Mouse (Mus musculus): ENCODE data around the gene Jaml.
"Not testable (repeated sequence)": the region's sequence is repeated elsewhere in the genome, so short reads cannot be mapped to it uniquely, and the experiment has no call there.

The Jaml gene

DNA sequence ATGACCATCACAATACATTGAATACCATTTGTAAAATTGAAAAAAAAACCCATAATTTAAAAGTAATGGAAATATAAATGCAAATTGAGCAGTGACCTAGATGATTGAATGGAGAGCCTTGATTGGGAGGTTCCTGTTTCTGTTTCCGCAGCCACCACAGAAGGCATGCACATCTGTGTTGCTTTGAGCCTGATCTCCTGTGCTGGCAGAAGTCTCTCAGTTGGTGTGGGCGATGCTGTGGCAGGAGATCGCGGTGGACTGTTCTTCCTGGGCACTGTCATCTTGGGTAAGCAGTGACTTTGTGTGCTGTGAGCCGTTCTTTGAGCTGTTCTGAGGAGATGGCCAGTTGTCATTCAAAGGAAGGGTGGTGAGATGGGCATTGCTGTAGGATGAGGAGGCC lies at the start of gene Jaml:
Gene Jaml (plus strand): TSS at position 173 of the 400 bp plus-strand sequence.
- no peak for DNase-seq

DNA sequence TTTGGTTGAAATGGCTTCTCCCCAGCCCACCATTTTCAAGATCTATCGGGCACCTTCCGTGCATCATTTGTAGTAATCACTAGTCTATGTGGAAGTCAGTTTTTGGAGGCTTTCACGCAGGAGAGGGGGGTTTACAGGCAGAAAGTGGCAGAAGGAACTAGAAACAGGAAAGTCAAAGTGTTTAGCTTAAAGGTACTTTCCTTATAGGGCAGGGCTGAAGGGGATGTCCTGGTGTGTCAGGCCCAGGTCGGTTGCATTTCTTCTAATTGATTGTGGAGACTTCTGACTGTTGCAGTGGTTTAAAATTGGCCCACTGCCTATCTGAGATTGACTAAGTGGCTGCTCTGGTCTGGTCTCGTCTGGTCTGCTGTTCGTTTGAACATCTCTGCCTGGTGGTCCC lies 48.6 kb upstream of the Jaml start:
- no peak for DNase-seq

DNA sequence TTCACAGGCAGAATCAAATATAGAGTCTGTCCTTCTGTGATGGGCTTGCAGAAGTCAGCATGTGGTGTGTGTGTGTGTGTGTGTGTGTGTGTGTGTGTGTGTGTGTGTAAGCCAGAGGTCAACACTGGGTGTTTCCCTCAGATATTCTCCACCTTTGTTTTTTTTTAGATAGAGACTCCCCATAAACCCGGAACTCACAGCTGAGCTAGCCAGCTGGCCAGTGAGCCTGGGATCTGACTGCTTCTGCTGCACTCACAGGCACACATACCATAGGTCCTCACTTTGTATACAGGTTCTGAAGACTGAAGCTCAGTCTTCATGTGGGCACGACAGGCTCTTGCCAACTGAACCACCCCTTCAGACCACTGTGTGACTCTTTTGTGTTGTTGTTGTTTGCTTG lies 46.7 kb upstream of the Jaml start:
- no peak for DNase-seq

DNA sequence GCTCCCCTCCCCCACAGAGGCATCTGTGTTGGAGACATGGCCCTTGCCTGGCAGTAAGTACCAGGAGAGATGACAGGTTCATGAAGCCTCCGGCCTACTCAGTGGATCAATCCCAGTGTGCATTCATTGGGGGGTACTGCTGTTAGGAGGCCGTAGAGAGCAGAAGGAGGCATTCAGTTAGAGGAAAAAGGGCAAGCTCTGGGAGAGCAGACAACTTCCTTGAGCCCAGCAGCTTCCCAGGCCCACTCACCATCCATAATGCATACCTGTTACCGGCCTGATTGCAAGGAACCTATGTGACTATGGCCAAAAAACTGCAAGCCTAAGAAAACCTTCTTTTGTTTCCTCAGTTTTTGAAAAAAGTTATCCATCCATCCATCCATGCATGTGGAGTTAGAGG lies 44.5 kb upstream of the Jaml start:
- no peak for DNase-seq

DNA sequence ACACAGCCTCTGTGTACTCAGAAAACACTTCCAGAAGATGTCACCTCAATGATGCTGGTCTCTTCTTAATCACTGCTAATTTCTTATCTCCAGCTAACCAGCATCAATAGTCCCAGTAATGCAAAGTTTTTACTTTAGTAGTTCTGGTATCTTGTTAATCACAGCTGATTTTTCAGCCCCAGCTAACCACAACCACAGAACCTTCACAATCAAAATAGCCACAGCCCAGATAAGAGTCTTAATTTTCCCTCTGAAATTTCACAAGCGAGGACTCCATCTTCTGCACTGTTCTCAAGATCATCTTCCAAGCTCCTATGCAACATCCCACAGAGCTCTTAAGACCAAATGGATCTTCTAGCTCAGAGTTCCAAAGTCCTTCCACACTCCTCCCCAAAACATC lies 41.2 kb upstream of the Jaml start:
- not testable (repeated sequence) for DNase-seq

DNA sequence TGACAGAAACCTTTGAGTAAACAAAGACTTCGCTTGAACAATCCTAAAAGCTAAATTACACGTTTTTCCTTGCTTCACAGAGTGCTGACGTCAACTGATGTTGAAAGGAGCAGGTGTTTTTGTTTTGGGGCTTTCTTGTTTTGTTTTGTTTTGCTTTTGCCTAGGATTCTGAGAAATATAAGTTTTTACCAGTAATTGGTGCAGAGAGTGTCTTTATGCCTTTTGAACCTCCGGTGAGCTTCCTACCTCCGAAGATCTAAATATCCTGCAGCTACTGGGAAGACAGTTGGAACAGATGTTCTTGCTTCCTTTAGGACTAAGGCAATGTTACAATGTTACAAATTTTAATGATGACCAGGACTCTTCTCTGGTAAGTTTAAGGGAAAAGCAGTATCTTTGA lies 39.5 kb upstream of the Jaml start, which contains the start of gene Mpzl2:
Gene Mpzl2 (plus strand): TSS at position 301 of the 400 bp plus-strand sequence.
- no peak for DNase-seq

DNA sequence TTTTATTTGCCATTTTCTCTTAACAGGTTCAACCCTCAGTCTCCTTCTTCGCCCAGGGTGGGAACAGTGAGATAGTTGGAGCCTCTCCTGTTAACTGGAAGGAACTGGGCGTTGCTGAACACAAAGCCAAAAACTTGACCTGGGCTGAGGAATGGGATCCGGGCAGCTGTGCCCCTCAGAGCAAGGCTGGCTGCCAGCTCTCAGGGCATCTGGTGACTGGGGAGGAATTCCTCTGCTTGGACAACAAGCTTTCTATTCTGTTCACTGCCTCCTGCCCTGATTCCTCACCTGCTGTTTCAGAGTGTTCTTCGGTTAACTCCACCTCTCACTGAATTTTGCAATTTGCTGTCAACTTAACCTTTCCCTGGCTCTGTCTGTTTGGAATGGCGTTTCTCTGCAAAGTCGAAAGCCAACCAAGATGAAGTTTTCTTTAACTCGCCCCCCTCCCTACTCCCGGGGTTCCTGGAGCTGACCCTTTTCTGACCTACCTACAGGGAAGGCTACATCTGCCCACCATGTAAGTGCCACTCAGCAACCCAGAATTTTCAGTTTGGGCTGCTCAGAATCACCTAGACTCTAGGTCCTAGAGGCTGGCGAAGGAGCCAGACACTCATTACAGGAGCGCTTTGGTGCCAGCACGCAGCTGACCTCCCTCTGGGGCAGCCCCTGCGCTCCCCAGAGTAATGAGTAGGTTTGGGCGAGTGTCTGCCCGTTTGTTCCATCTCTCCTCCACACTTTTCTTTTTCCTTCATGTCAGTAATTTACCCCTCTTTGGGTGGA lies 38.7 kb upstream of the Jaml start:
- no peak for DNase-seq

DNA sequence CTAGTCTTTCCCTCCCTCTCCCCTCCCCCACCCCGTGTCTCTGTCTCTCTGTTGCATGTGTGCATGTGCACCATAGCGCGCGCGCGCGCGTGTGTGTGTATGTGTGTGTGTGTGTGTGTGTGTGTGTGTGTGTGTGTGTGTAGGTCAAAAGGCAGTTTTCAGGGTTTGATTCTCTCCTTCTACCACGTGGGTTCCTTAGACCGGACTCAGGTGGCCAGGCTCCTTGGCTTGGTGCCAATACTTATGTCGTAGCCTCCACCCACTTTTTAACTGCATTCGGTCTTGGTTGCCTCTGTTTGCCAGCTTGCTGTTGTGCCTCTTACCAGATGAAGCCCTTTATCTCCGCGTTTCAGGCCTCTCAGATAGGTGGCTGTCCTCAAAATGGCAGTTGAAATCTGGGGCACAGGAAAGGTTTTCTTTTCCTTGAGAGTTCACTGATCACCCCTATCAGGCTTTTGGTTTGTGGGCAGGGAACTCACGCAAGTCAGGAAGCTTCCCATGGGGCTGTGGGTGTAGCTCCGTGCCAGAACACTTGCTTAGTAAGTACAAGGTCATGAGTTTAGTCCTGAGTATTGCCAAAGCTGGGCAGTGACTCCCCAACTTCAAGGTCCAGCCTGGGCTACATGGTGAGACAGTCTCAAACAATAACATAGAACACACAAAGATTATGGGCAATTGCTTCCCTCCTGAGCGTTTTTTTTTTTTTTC lies 37.7 kb upstream of the Jaml start:
- no peak for DNase-seq

DNA sequence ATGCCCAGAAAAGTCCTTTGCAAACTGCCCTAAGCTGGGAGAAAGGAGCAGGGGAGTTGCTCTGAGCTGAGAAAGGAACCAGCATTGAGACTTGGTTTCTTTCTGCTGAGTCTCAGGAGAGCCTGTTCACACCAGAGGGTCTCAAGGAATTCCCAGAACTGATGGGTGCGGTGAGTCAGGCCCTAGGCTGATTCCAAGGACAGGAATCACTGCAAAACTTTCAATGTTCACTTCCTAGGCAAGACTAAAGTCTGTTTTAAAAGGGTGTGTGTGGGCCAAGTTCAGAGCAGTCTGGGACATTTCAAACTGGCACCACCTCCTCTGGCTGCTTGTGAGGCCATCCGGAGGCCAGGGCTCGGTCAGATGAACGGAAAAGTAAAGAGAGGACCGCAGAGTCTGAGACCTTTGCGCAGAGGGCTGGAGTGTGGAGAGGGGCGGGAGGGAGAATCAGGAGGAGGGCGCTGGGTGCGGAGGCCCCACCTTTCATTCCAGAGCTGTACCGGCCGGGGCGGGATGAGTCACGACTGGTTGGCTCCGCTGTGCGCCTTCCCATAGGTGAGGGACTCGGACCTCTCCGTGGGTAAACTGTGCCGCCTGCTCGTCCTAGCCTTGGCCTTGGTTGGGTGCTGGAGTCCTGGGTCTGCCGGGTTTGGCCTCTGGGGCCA lies 36.8 kb upstream of the Jaml start:
- peak; percentile 39 to 41 for DNase-seq

DNA sequence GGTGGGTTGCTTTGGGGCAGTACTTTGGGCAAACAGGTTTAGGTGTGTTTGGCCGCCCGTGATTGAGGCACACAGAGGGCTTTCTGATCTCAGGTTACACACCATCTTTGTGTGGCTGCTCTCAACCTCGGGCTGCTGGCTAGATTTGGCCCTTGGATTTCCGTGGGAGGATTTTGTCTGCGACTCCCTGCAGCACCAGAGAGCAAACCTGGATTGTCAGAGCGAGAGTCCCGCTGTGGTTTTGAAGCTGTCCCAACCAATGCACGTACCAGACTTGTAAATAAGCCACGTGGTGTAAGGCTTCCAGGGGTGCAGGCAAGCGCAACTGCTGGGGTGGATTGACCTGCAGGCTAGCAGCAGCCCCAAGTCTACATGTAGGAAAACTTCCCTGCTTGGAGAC lies 36.0 kb upstream of the Jaml start:
- DNase-seq, result peak in 1 of 2 experiments; percentile 19

DNA sequence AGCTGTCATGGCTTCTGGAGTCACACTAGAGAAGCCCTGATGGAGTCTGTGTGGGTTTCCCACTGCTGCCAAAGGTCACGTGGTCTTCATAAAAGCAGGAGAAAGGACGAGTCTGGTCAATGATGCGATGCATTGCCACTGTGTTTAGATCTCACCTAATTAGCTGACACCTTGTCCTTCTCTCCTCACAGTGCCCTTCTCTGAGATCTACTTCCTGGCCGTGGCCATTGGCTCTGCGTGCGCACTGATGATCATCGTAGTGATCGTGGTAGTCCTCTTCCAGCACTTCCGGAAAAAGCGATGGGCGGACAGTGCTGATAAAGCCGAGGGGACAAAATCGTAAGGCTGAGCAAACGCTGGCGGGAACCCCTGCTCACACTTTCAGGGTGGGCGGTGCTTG lies 32.0 kb upstream of the Jaml start:
- DNase-seq, result no peak

DNA sequence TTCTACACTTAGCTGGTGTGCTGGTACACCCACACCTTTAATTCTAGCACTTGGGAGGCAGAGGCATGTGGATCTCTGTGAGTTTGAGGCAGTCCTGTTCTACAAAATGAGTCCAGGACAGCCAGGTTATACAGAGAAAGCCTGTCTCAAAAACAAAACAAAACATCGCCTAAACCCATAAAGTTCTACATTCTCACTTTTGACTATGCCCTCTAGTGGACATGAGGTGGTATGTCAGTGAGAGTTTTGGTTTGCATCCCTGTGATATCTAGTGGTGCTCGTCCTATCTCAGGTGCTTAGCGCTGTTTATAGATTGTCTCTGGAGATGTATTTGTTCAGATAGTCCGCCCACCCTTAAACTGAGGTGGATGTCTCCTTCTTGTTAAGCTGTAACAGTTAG lies 30.5 kb upstream of the Jaml start:
- peak; percentile 51 to 52 for DNase-seq

DNA sequence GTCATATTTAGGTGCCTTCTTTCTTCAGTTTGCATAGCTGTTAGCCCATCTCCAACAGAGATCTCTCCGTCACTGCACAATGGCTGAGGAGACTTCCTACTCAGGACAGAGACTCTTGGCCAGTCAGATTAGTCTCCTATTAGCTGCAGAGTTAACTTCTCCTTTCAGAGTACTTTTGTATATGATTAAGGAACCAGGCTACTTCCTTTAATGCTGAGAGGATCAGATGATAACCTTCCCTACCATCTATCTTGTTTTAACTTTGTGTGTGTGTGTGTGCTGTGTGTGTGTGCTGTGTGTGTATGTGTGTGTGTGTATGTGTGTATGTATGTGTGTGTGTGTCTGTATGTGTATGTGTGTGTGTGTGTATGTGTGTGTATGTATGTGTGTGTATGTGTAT lies 29.3 kb upstream of the Jaml start:
- DNase-seq, result no peak

DNA sequence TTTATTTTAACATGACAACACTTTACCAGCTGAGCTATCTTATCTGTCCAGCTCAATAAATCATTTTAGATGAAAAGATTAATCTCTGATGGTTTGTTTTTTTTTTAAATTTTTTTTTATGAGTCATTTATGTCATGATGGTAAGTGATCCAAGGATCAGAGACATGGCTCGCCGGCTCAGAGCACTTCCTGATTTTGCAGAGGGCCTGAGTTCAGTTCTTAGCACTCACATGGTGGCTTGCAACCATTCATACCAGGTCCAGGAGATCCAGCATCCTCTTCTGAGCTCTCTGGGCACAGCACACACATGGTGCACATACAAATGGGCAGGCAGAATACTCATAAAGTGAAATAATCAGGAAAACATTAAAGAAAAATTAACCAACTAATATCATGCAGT lies 28.7 kb upstream of the Jaml start:
- no peak for DNase-seq

DNA sequence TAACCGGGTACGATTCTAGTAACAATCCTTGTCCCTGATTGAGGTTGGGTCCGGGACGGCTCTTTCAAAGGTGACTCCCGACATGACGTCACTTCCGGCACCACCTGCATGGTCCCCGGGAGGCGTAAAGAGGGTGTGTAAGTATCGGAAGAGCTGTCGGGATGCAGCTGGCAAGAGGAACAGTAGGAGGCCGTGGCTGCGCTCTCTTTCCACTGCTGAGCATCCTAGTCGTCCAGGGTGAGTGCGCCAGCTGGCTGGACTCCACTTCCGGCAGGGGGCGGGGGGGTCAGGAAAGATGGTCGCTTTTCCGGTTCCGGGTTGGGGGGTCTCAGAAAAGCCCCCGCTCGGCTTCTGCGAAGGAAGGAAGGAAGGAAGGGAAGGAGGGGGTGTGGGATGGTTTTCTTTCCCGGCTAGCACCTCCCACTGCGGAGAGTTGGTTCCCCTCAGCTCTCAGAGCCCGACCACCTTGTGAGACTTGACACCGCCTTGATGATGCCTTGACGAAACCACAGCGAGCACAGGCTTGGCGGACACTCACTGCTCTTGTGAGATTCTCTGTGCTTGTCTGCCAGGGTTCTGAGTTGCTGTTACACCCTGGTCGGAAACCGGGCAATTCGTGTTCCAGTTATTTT lies 23.8 kb upstream of the Jaml start, which contains the start of gene Mpzl3:
Gene Mpzl3 (plus strand): TSS at position 105 of the 632 bp plus-strand sequence.
- DNase-seq, result peak; percentile 88 to 92

DNA sequence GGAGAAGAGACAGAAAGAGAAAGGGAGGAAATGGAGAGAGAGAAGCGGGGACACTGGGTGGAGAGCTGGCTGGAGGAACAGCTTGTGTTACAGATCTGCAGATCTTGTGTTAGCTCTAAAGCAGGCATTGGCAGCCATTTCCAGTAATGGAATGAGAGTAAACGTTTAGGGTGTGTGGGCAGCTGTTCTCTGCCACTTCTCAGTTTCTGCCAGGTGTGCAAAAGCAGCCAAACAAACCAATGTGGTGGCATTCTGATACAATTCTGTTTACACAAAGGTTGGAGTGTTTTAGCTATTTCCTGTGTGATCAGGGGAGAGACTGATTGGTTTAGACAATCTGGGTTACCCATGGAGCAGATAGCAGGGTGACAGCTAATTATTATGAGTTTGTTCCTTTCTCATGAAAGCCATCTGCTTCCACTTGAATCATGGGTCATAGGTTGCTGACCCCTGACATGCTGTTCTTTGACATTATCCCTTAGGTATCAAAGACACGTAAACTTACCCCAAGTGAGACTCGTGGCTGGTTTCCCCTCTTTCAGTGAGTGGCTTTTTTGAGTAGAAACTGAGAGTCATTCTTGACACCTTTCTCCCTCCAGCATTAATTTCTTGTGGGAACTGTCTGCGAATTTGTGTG lies 20.6 kb upstream of the Jaml start:
- no peak for DNase-seq

DNA sequence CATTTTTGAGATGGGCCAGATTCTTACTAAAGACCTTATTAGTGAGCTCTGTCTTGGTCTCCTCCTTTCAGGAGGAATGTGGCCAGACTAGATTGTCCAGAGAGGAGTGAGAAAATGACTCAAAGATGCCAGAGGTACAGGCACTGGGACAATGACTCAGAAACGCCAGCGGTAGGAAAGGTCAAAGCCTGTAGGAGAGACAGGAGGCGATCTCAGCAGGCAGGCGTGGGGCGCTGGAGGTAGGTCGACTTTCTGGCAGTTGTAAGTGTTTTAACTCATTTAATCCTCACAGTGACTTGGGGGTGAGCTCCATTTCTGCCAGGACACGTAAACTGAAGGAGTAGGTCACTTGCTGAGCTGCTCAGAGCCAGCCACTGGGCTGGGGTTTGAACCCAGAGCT lies 18.8 kb upstream of the Jaml start:
- DNase-seq, result peak in 1 of 2 experiments; percentile 41

DNA sequence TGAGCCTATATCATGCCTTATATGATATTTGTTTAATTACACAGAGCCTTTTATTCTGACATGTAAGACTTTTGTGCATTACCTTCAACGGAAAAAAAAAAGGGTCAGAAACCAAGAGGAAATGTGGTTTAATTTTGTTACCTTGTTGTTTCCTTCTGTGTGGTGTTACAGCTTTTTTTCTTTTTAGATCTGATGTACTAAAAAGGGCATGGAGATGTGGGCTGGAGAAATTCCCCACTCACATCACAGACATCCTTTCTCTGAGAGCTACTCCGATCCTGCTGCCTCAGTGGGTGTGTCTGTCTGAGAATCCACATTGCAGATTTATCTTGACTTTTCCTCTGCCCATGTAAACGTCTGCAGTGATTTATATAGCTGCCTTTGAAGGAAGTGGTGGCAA lies 16.3 kb upstream of the Jaml start:
- no peak for DNase-seq

DNA sequence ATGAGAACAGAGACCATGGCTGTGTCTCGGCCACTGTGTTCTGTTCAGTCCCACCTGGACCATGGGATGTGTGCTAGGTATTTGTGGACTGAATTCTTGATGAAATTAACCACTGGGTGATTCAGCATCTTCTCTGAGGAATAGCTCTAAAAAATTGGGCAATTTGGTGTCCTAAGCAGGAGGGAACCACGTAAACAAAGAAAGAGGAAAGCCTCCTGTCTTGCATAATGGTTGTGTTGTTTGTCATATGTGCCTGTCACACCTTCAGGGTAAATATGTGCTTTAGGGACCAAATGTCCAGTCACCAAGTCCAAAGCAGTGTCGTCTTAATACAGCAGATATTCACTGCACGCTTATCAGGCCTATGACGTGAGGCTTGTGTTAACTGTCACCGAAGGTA lies 14.6 kb upstream of the Jaml start:
- DNase-seq, result no peak

DNA sequence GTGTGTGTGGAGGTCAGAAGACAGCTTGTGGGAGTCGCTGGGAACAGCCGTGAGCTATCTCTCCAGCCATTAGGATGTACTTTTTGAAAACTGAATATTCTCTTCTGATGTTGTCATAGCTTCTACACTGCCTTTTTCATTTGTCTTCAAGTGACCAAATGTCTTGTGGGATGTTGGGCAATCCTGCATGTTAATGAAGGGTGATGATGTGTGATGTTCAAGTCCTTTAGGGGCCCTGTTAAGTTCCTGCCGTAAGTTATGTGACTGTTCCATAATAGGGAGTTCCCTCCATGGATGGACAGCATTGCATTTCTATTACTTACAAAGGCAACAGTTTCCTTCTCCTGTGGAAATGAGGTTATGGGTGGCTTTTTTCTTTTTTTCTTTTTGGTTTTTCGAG lies 12.2 kb upstream of the Jaml start:
- DNase-seq, result no peak

DNA sequence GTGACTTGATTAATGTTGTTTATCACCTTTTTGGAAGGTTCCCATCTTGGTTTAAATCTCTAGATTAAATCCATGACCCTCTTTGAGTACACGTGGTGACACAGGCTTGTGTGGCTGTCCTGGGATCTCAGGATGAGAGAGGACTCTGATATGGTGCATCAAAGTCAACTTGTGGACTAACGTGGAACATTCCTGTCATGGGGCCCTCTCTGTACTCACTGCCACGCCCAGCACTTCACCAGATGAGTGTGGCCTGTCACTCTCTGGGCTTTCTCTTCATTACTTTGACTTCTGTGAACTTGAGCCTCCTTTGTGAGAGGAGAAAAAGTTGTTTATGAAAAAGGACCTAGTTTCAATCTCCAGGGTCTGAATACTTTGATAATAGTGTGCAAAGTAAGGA lies 7.2 kb upstream of the Jaml start:
- DNase-seq, result no peak

DNA sequence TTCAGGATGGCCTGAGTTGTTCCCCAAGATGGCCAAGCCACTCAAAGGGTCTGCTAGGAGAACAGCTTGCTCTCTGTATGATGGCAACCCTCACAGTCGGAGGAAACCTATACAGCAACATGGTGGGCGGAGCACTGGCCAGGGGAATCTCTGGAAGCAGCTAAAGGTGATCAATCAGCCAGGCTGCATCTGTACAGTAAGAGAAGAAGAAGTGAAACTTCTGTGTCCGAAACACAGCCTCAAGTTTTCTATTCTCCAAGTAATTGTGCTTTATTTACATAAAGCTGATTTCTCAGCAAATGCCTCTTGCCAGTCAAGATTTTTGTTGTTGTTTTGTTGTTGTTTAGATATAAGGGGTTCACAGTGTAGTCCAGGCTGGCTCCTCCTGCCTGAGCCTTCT lies 1.1 kb upstream of the Jaml start:
- no peak for DNase-seq

DNA sequence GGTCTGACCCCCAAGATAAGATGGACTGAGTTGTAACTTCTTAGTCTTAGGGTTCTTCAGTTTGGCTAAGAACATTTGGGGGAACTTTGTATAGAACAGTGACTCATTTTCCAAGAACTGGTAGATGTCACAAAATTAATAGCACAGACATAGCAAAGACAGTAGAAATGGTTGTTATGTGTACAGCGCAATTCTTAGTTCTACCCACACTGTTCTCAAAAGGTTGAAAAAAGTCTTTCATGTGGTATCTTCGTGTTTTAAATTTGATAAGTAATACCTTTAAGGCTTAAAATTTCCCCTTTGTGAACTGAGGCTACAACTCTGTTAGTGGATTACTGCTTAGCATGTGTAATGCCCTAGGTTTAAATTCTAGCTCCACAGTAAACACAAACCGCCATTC lies 4.1 kb downstream of the Jaml start:
- no peak for DNase-seq
